Mouse (Mus musculus): ENCODE measurements around the gene Gcn1l1. TPM values are rescaled to one million over a fixed set of nuclear protein-coding genes. Genes with fewer than 3 reads are reported as not detected.

Gcn1l1 gene
- polyA plus RNA-seq, 1 experiment from 2014 or later: 56.9 TPM

- H3K27me3 ChIP-seq (ENCODE audit: insufficient read depth, poor library complexity, severe bottlenecking): peaks cover 5% of the 10 kb centered on the region; the same call in 1 of the 2 replicates
- peaks cover 34% of the 10 kb centered on the region for H3K36me3 ChIP-seq
- H3K9me3 ChIP-seq: no peaks in the 10 kb centered on the region
- H3K4me1 ChIP-seq (replicated peaks): peaks cover 72% of the 10 kb centered on the region
- no peak for DNase-seq (ENCODE audit: low spot score)
- H3K27ac ChIP-seq: peak overlapping the region; percentile 74
- H3K4me3 ChIP-seq: no peak overlapping the region
- 65% methylated on average over 19 of the region's 19 CpGs for WGBS
Measured at GRCm38 (mm10) chr5:115542635-115543384, 22.2 kb upstream of the Gcn1l1 start.

- Histone ChIP-seq H3K4me3 (no peak overlapping the region), H3K4me1 (replicated peaks) (peaks cover 72% of the 10 kb centered on the region)
Measured at GRCm38 (mm10) chr5:115543509-115544253, 21.4 kb upstream of the Gcn1l1 start.

GRCm38 (mm10) chr5:115544655-115545185 is 20.3 kb upstream of the Gcn1l1 start:
- Histone ChIP-seq H3K9me3 (no peaks in the 10 kb centered on the region), H3K27ac (peak overlapping the region; percentile 78), H3K4me3 (no peak overlapping the region), H3K36me3 (peaks cover 53% of the 10 kb centered on the region), H3K27me3 (ENCODE audit: insufficient read depth, poor library complexity, severe bottlenecking) (no peaks in the 10 kb centered on the region), H3K4me1 (replicated peaks) (peaks cover 69% of the 10 kb centered on the region)
- 53% methylated on average over 18 of the region's 18 CpGs for WGBS
- no peak for DNase-seq (ENCODE audit: low spot score)

More at GRCm38 (mm10) chr5:115543509-115544253, 21.4 kb upstream of the Gcn1l1 start:
- H3K27ac ChIP-seq: peak overlapping the region; percentile 74
- WGBS: 66% methylated on average over 17 of the region's 17 CpGs
- H3K36me3 ChIP-seq: peaks cover 43% of the 10 kb centered on the region
- DNase-seq (ENCODE audit: low spot score): no peak
- H3K27me3 ChIP-seq (ENCODE audit: insufficient read depth, poor library complexity, severe bottlenecking): no peaks in the 10 kb centered on the region
- no peaks in the 10 kb centered on the region for H3K9me3 ChIP-seq

GRCm38 (mm10) chr5:115545636-115546035 is 19.4 kb upstream of the Gcn1l1 start:
- Histone ChIP-seq H3K27ac (peak overlapping the region; percentile 78), H3K4me3 (no peak overlapping the region), H3K36me3 (peaks cover 60% of the 10 kb centered on the region), H3K27me3 (ENCODE audit: insufficient read depth, poor library complexity, severe bottlenecking) (no peaks in the 10 kb centered on the region), H3K4me1 (replicated peaks) (peaks cover 75% of the 10 kb centered on the region), H3K9me3 (no peaks in the 10 kb centered on the region)
- 82% methylated on average over 14 of the region's 14 CpGs for WGBS
- DNase-seq (ENCODE audit: low spot score): no peak

GRCm38 (mm10) chr5:115546536-115546935 is 18.5 kb upstream of the Gcn1l1 start:
- peaks cover 68% of the 10 kb centered on the region for H3K36me3 ChIP-seq
- no peaks in the 10 kb centered on the region for H3K27me3 ChIP-seq (ENCODE audit: insufficient read depth, poor library complexity, severe bottlenecking)
- H3K4me1 ChIP-seq (replicated peaks): peaks cover 84% of the 10 kb centered on the region
- H3K27ac ChIP-seq: peak overlapping the region; percentile 78
- DNase-seq (ENCODE audit: low spot score): no peak
- no peaks in the 10 kb centered on the region for H3K9me3 ChIP-seq
- no peak overlapping the region for H3K4me3 ChIP-seq
- 69% methylated on average over 11 of the region's 11 CpGs for WGBS

- H3K27ac ChIP-seq: peak overlapping the region; percentile 78
Measured at GRCm38 (mm10) chr5:115547014-115547413, 18.0 kb upstream of the Gcn1l1 start.

GRCm38 (mm10) chr5:115547421-115547820 is 17.6 kb upstream of the Gcn1l1 start:
- H3K4me1 ChIP-seq (replicated peaks): peaks cover 84% of the 10 kb centered on the region
- WGBS: 71% methylated on average over 7 of the region's 7 CpGs
- H3K36me3 ChIP-seq: peaks cover 77% of the 10 kb centered on the region
- no peaks in the 10 kb centered on the region for H3K27me3 ChIP-seq (ENCODE audit: insufficient read depth, poor library complexity, severe bottlenecking)
- no peak for DNase-seq (ENCODE audit: low spot score)
- no peak overlapping the region for H3K4me3 ChIP-seq
- H3K27ac ChIP-seq: peak overlapping the region; percentile 78
- no peaks in the 10 kb centered on the region for H3K9me3 ChIP-seq

More at GRCm38 (mm10) chr5:115547014-115547413, 18.0 kb upstream of the Gcn1l1 start:
- H3K27me3 ChIP-seq (ENCODE audit: insufficient read depth, poor library complexity, severe bottlenecking): no peaks in the 10 kb centered on the region
- 22% methylated on average over 6 of the region's 6 CpGs for WGBS
- DNase-seq (ENCODE audit: low spot score): peak; percentile 54
- H3K36me3 ChIP-seq: peaks cover 73% of the 10 kb centered on the region
- no peaks in the 10 kb centered on the region for H3K9me3 ChIP-seq
- H3K4me1 ChIP-seq (replicated peaks): peaks cover 88% of the 10 kb centered on the region
- 0 out of 2 replicates have a peak overlapping the region, but pooled peaks have one; percentile 11 for H3K4me3 ChIP-seq

GRCm38 (mm10) chr5:115548501-115549285 is 16.4 kb upstream of the Gcn1l1 start:
- Histone ChIP-seq H3K27me3 (ENCODE audit: insufficient read depth, poor library complexity, severe bottlenecking) (no peaks in the 10 kb centered on the region), H3K9me3 (no peaks in the 10 kb centered on the region), H3K4me1 (replicated peaks) (peaks cover 71% of the 10 kb centered on the region), H3K36me3 (peaks cover 90% of the 10 kb centered on the region), H3K4me3 (no peak overlapping the region), H3K27ac (peak overlapping the region; percentile 78)
- WGBS: 93% methylated on average over 18 of the region's 18 CpGs
- no peak for DNase-seq (ENCODE audit: low spot score)

GRCm38 (mm10) chr5:115550482-115551005 is 14.5 kb upstream of the Gcn1l1 start:
- no peak for DNase-seq (ENCODE audit: low spot score)
- Histone ChIP-seq H3K27ac (peak overlapping the region; percentile 75), H3K4me1 (replicated peaks) (peaks cover 56% of the 10 kb centered on the region), H3K36me3 (peaks cover 86% of the 10 kb centered on the region), H3K4me3 (no peak overlapping the region), H3K9me3 (no peaks in the 10 kb centered on the region), H3K27me3 (ENCODE audit: insufficient read depth, poor library complexity, severe bottlenecking) (no peaks in the 10 kb centered on the region)
- WGBS: 83% methylated on average over 11 of the region's 11 CpGs

- peaks cover 52% of the 10 kb centered on the region for H3K4me1 ChIP-seq (replicated peaks)
- peak overlapping the region; percentile 75 for H3K27ac ChIP-seq
- peaks cover 78% of the 10 kb centered on the region for H3K36me3 ChIP-seq
- H3K9me3 ChIP-seq: no peaks in the 10 kb centered on the region
- H3K27me3 ChIP-seq (ENCODE audit: insufficient read depth, poor library complexity, severe bottlenecking): no peaks in the 10 kb centered on the region
- H3K4me3 ChIP-seq: no peak overlapping the region
- 76% methylated on average over 12 of the region's 12 CpGs for WGBS
- DNase-seq (ENCODE audit: low spot score): no peak
Measured at GRCm38 (mm10) chr5:115551386-115551785, 13.7 kb upstream of the Gcn1l1 start.

GRCm38 (mm10) chr5:115551799-115552198 is 13.3 kb upstream of the Gcn1l1 start:
- H3K4me1 ChIP-seq (replicated peaks): peaks cover 47% of the 10 kb centered on the region
- no peaks in the 10 kb centered on the region for H3K9me3 ChIP-seq
- WGBS: 82% methylated on average over 13 of the region's 13 CpGs
- H3K4me3 ChIP-seq: no peak overlapping the region
- no peaks in the 10 kb centered on the region for H3K27me3 ChIP-seq (ENCODE audit: insufficient read depth, poor library complexity, severe bottlenecking)
- DNase-seq (ENCODE audit: low spot score): no peak
- peak overlapping the region; percentile 31; the same call in 1 of the 2 replicates for H3K27ac ChIP-seq
- peaks cover 74% of the 10 kb centered on the region for H3K36me3 ChIP-seq

GRCm38 (mm10) chr5:115553801-115554420 is 11.1 kb upstream of the Gcn1l1 start:
- DNase-seq (ENCODE audit: low spot score): no peak
- H3K27ac ChIP-seq: no peak overlapping the region
- no peaks in the 10 kb centered on the region for H3K27me3 ChIP-seq (ENCODE audit: insufficient read depth, poor library complexity, severe bottlenecking)
- H3K4me1 ChIP-seq (replicated peaks): peaks cover 27% of the 10 kb centered on the region
- H3K4me3 ChIP-seq: no peak overlapping the region
- H3K36me3 ChIP-seq: peaks cover 53% of the 10 kb centered on the region
- WGBS: 90% methylated on average over 33 of the region's 33 CpGs
- H3K9me3 ChIP-seq: no peaks in the 10 kb centered on the region

Measured in hindbrain, embryonic 10.5 days (tissue).